Mouse (Mus musculus) liver, postnatal 0 days (tissue): ENCODE results near the gene Tmsb4x.

Source experiments
- CTCF ChIP-seq: sonication (generic); IDR thresholded peaks from 2 replicates; pipeline ENCODE4 v1.5.1; 2016; ENCODE audit warnings: antibody characterized with exemption, low read depth
- EP300 ChIP-seq: IDR thresholded peaks from 2 replicates; pipeline ENCODE4 v1.6.1; 2016; ENCODE audit warnings: antibody characterized with exemption, low read depth, mild to moderate bottlenecking

DNA sequence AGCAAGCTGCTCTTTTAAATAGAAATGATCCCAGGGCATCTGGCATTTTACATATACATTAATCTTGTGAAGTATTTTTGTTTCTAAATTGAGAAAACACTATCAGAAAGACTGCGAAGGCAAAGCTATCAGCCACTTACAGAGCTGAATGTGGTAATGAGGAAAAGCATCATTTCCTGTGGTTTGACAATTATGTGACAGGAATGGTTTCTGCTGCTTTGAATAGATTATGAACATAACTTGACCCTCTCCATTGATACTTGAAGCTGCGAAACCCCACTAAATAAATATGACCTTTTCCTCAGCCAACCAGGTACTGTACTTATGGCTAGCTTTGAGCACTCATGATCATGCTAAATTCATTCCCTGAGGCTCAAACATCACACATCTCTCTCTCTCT lies 7.8 kb downstream of the Tmsb4x start:
- no peak for TF ChIP-seq EP300
- no peak for TF ChIP-seq CTCF
